Mouse (Mus musculus): Measurements from ENCODE around the gene Dhx32. TPM values are rescaled to one million over a fixed set of nuclear protein-coding genes. Genes with fewer than 3 reads are reported as not detected.

Gene Dhx32
- total RNA-seq, 2 experiments from 2014 or later, result 36.6 to 39.8 TPM

DNA sequence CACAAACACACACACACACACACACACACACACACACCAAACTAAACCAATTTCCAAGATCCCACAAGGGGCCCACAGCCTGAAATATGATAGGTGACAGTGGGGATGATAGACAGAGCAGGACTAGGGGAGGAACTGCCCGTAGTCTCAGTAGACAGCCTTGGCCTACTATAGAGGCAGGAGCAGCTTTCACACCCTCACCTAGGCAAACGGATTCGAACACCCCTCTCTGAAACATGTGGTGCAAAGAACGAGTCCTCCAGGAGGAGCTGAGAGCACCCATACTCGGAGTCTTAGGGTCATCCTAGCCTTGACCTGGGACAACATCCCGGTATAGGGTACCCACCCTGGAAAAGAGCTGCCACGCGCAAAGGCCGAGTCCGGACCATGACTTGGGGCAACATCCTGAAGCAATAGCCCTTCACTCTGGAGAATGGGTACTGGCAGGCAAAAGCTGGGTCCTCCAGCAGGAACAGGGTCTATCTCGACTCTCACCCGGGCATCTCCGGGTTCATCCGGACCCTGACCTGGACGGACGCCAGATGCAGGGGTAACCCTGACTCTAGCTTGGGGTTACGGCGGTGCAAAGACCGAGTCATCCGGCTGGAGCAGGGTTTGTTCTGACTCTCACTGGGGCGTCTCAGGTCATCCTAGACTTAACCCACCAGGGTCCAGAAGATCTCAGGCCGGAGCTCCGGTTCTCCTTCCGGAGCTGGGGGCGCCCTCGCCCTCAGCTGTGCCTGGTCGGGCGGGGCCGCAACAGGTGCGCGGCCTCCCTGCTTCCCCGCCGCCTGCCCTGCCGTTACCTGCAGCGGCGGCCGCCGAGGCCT is 6.5 kb downstream of the Dhx32 start:
- intact Hi-C loops (cut with DNase I), result loop anchor here (2.0 kb wide), 1 partner anchor 67 kb away; the partner anchor contains the start of gene Bccip
- peak in 1 of 2 experiments; percentile 18 for DNase-seq (ENCODE audit: low spot score in 2 of 2)

DNA sequence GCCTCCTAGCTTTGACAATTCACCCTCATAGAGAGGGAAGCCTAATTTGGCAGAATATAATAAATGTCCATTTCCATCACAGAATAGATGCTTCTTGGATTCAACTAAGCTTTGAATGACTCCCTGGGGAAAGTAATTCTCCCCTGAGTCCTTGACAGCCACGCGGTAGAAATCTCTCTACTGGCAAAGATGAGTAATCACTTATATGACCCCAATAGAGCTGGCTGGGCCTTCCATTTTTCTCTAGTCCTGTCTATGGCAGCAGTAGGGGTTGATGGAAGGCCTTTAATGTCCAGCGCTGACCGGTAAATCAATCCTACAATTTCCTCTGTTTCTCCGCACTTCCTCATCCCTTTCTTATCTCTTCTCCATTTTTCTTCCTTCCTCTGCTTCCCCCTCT is 7.3 kb downstream of the Dhx32 start:
- intact Hi-C loops (cut with DNase I), result no loop called here
- DNase-seq (ENCODE audit: low spot score in 2 of 2), result no peak

DNA sequence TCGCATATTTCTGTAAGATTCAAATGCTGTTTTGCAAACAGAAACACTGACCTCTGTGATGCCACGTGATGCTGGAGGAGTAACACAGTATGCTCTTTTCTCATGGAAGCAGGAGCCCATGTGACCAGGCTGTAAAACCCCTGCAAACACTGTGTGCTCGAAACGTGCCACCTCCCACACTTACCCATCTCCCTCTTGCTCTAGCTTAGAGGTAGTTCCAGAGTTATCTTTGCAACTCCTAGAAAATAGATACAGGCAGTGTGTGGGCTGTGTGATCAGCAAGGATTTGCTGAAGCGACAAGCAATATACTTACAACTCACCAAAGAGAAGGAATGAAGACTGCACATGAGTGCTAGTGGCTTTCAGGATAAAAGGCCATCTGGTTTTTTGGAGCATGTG is 14.0 kb downstream of the Dhx32 start:
- intact Hi-C loops (cut with DNase I), result no loop called here
- peak in 1 of 2 experiments; percentile 70 for DNase-seq (ENCODE audit: low spot score in 2 of 2)

DNA sequence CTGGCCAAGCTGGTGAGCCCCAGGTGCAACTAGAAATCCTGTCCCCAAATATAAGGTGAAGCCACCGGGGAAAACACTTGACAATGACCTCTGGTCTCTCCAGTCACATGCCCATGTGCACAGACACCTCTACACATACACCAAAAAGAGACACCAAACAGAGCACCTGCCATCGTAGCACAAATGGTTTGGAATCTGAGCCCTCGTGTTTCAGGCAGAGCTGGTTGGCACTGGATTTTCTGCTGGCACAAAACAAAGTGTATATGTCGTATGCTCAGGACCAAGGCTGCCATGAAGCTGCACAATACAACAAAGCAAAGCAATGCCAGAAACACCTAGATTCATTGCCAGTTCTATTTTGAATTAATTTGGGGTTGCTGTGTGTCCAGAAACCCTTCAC is 14.5 kb downstream of the Dhx32 start:
- no peak for DNase-seq (ENCODE audit: low spot score in 2 of 2)
- intact Hi-C loops (cut with DNase I), result no loop called here

DNA sequence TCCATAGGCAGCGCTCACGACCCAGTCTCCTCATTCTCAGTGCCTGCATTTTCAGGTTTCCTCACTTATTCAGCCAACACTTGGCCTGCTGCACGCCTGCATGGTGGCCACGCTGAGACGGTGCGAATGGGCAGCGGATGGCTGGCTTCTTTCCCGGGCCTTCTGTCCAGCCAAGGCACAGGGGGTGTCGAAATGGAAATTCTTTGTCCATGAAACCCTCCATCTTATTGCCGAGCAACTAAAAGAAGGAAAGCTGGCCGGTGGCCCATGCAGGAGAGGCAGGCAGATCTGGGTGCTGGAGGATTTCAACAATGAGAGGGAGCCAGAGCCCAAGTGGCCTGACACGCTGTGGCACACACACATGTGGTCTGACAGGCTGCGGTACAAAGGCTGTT is 16.7 kb downstream of the Dhx32 start:
- intact Hi-C loops (cut with DNase I), result no loop called here
- DNase-seq (ENCODE audit: low spot score in 2 of 2), result peak in 1 of 2 experiments; percentile 64

DNA sequence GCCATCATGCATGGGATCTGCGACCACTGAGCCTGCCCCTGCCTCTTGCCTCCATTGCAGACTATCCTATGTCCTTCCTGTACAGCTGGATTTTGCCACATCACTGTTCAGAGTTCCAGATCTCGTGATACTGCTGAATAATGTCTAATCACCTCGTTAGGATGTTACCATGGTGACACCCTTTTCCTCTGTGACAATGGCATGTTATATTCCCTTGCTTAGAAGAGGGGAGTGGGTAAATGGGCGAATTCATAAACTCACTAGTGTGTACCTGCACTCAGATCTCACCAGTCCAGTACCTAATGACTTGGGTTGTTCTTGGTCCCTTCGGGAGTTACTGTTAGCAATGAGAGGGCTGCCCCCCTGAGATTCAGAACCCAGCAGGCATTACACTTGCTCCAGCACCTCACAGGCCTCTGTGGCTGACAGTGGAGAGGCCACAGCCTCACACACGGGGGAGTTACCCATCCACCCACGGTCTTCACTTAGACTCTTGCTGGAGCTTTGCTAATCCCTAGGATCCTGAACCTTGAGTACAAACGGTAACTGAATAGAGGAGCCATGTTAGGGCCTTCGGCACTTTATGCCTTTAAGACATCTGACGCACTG is 17.2 kb downstream of the Dhx32 start:
- no peak for DNase-seq (ENCODE audit: low spot score in 2 of 2)
- intact Hi-C loops (cut with DNase I), result no loop called here

DNA sequence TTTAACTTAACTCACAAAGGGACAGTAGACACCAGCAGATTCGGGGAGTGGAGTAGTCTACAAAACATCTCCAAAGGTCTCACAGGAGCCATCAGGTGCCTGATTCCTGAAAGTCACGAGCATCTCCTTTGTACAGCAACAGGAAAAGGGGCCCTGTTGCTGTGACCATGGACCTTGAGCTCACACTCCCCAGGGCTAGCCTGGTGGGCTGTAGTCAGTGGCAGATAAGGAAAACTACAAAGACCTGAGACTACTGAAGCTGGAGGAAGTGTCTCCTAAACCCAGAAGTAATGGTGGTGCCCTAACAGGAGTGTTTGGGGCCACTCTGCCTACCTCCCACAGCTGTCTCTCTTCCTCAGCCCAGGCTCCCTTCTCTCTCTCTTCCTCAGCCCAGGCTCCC is 18.1 kb downstream of the Dhx32 start:
- intact Hi-C loops (cut with DNase I), result no loop called here
- DNase-seq (ENCODE audit: low spot score in 2 of 2), result no peak

DNA sequence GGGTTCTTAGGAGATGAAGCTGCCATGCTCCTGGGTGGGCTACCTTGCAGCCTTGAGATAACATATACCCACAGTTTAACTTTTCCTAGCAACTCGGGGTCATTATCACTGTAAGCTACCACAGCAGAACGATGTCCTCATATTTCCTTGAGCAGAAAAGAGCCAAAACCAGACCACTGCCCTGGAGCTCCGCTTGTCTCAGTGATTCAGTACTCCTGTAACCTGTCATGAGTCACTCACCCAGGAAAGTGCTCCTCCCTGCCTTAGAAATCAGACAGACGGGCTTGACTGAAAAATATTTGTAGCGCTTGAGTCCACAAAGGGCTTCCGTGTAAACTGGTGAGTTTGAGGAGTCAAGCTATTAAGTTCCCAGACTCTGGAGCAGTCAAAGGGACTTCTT is 19.8 kb downstream of the Dhx32 start:
- intact Hi-C loops (cut with DNase I), result no loop called here
- no peak for DNase-seq (ENCODE audit: low spot score in 2 of 2)

DNA sequence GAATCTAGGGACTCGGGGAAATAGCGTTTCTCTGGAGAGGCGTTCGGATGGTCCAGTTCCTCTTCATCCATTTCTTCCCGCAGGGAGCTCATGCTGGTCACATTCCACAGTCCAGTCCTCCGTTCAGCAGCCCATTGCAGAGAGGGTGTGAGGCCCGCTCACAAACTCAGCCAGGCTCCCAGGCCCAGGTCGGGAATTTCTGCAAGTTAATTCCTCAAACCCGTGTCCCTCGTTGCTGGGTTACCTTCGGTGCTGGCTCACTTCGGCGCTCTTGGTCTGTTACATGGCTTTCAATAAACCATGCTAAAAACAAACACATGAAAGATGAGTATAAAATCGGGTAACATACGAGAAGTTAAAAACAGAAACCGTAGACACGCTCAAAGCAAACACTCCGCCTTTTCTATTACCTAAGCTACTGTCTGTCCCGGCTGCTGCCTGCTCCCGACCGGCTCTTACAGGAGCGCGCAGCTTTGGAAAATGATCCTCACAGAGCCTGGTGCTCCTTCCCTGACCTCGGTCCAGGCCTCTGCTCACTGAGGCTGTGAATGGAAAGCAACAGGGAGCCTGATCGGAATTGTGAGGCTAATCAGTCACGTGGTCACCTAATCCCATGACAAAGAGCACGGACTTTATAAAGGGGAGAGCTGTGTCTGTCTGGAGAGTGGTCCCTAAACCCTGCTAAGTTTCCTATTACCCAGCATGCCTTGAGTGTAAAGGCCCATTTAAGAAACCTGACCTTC is 22.7 kb downstream of the Dhx32 start:
- intact Hi-C loops (cut with DNase I), result no loop called here
- DNase-seq (ENCODE audit: low spot score in 2 of 2), result no peak

DNA sequence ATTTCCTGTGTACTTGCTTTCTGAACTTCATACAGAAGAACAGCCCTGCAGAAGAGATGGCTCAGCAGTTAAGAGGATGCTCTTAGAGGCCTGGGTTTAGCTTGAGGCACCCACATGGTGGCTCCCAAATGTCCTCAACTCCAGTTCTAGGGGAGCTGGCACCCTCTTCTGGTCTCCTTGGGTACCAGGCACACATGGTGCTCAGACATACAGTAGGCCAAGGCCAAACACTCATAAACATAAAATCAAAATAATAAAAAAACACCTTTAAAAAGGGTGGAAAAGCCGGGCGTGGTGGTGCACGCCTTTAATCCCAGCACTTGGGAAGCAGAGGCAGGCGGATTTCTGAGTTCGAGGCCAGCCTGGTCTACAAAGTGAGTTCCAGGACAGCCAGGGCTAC is 23.8 kb downstream of the Dhx32 start:
- intact Hi-C loops (cut with DNase I), result no loop called here

DNA sequence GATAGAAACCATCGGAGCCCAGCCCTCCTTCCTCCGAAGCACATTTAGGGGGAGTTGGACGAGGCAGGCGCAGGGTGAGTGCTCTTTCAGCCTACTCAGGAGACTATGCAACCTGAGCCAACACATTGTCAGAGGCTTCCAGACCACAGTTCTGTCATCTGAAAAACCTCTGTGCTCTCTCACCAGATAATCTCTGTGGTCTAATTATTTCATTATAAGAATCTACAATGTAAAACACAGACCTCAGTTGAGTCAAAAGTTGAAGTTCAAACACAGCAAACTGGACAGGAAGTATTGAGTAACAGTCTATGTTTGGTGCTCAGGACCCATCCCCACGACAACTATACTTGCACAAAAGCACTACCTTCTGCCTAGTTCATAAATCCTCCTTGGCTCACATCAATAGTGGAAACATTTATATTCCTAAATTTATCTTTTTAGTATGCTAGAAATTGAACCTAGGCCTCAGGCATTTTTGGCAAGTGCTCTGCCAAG is 24.5 kb downstream of the Dhx32 start:
- no peak for DNase-seq (ENCODE audit: low spot score in 2 of 2)
- intact Hi-C loops (cut with DNase I), result no loop called here

More for the DNA sequence above, 23.8 kb downstream of the Dhx32 start:
- DNase-seq (ENCODE audit: low spot score in 2 of 2), result no peak

DNA sequence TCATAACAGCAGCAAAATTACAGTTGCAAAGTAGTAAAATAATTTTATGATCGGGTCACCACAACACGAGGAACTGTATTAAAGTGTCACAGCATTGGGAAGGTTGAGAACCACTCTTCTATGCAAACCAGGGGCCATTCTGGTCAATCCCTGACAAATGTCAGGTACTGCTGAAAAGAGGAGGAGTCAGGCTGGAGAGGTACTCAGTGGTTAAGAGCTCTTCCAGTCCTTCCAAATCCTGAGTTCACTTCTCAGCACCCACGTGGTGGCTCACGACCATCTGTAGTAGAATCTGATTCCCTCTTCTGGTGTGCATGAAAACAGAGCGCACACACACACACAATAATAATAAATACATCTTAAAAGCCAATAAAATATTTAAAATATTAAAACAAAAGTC is 31.4 kb downstream of the Dhx32 start:
- intact Hi-C loops (cut with DNase I), result no loop called here
- no peak for DNase-seq (ENCODE audit: low spot score in 2 of 2)

DNA sequence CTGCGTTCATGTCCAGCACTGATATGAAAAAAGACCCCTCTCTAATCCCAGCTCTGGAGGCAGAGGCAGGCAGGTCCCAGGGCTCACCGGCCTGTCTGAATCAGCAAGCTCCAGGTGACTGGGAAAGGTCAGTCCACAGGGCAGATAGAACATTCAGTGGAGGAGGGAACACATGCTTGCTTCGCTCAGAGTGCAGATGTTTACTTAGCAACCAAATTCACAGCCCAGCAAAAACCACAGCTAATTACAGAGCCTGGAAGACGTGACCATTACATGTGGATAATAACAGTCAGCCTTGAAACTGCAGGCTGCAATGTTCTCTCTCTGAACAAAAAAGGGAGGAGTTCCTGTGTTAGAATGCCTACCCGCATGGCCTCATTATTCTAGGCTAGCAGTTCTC is 31.9 kb downstream of the Dhx32 start:
- intact Hi-C loops (cut with DNase I), result no loop called here
- DNase-seq (ENCODE audit: low spot score in 2 of 2), result no peak

DNA sequence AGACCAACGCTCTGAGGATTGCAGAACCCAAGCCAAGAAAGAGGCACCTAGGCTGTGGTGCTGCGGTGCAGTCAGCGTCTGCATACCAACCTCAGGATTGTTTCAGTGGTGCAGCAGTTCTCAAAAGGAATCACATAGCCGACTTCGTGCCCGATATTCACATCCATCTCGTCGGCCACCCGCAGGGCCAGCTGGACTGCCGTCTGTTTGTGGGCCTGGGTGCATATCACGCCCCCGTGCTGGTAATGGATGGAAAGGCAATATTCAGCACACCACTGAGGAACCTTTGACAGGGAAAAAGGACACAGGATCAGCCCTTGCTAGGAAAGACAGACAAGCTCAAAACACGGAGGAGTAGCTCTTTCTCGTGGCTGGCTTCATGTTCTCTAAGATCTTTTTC is 33.8 kb downstream of the Dhx32 start:
- no peak for DNase-seq (ENCODE audit: low spot score in 2 of 2)
- intact Hi-C loops (cut with DNase I), result no loop called here

DNA sequence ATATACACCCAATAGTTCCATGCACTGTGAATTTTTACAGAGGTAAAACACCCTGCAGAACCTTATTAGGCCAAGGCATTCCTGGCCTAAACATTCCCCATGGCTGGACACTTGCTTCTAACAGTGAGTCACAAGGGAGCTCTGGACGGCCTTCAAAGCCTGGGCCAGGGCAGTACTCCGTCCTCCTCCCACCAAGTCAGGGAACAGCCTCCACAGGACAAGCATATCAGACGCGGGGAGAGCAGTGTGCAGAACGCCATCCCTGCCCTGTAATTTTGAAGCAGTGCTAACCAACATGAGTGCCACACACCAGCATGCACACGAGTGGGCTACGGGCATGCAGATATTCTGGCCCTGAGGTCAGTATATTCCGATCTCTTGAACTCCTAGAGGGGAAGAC is 35.2 kb downstream of the Dhx32 start:
- no peak for DNase-seq (ENCODE audit: low spot score in 2 of 2)
- intact Hi-C loops (cut with DNase I), result no loop called here

DNA sequence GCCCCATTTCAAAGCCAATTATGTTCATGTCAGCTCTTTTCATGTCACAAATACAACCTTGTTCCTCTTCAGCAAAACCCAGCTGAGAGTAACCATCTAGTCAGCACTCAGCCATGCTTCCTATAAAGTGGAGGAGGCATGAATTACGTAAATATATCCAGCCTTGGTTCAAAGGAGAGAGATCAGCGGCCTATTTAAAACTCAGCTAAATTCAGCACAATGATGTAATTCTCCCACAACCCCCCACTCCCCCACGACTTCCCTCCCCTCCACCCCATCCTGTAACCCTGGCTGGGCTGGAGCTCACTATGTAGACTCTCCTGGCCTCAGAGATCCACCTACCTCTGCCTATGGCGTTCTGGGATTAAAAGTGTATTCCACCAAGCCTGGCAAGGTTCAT is 37.8 kb downstream of the Dhx32 start:
- intact Hi-C loops (cut with DNase I), result no loop called here
- DNase-seq (ENCODE audit: low spot score in 2 of 2), result no peak

DNA sequence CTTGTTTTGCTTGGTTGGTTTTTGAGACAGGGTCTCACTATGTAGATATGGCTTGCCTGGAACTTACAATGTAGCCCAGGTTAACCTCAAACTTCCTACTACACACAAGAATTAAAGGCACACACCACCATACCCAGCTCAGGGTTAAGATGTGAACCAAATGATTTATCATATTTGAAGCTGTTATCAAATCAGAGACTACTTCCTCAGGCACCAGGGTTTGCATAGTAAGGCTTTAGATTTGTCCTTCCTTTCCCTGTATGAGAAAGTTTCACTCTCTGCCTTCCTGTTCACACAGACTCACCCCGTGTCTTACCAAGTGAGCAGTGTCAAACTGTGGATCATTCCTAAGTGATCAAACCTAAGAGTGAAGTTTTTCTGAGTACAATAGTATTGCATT is 38.3 kb downstream of the Dhx32 start:
- no peak for DNase-seq (ENCODE audit: low spot score in 2 of 2)
- intact Hi-C loops (cut with DNase I), result no loop called here

DNA sequence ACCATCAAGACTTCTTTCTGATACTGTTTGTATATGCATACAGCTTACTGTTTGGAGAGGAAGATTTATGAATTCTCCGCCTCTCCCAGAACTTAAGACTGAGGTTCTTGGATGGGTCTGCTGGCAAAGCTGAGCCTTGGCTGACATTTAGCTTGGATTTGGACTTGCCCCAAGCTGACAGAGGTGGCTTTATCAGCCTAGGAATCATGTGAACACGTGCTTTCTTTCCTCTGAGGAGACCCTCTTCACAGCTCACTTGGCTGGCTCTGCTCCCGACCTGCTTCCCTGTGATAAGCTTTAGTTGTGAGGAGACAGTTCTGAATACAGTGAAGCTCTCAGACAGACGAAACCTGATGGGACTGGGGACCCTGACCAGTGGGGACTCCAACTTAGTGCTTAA is 38.9 kb downstream of the Dhx32 start:
- intact Hi-C loops (cut with DNase I), result no loop called here
- DNase-seq (ENCODE audit: low spot score in 2 of 2), result no peak

DNA sequence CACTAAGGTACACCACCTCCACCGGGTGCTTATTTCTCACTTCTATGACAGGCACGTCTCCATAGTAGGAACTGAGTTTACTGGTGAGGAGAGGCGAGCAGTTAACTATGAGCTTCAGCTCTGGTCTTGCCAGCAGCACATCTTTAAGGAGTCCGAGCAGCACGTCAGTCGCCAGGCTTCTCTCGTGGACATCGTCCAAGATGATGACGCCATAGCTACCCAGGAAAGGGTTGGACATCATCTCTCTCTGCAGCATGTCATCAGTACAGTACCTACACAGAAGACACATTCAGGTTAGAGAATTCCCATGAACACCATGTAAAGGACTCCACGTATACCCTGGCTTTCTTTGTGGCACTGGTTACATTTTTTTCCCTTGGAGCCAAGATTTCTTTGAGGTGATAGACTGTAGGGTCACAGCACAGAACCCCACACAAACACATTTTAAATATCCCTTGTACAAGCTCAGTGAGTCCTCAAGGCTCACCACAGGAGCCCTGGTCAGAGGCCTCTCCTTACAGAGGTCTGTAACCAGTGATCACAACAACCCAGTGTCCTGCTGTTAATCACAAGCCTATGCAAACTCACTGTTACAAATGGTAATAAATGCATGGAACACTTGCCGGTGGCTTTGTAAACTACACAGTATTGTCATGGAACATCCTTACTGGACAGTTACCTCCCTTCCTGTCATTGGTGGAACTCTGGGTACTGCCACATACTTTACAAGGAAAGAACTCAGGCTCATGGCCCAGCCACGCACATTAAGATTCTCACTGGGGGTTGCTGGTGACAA is 39.8 kb downstream of the Dhx32 start:
- DNase-seq (ENCODE audit: low spot score in 2 of 2), result no peak
- intact Hi-C loops (cut with DNase I), result no loop called here

DNA sequence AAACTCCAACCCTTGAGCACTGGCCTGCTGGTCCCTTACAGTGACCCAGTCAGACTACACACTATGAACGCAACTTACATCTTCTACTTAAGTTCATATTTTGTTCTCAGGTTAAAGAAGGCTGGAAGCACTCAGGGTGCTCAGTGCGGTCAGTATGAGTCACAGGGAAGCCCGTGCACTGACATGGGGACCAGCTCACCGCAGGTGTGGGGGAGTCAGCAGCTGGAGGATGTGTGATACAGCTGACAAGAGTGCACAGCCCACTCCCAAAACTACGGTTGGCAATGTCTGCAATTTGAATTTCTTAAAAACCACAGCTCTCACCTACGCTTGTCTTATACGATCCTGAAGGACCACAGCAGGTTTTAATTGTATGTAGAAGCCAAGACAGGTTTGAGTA is 42.0 kb downstream of the Dhx32 start:
- intact Hi-C loops (cut with DNase I), result no loop called here
- DNase-seq (ENCODE audit: low spot score in 2 of 2), result no peak
